Mouse (Mus musculus): ENCODE results near the gene Exoc6b. TPM values are rescaled to one million over a fixed set of nuclear protein-coding genes. Genes with fewer than 3 reads are reported as not detected.
"Not testable (repeated sequence)": the region's sequence is repeated elsewhere in the genome, so short reads cannot be mapped to it uniquely, and the experiment has no call there.

The Exoc6b gene
- 39.0 and 55.3 TPM in 2 replicates for polyA plus RNA-seq (2014; fragmentation: Nextera tagmentation; extraction: Ambion mirVana)

GRCm38 (mm10) chr6:85069023-85069985 is at the start of gene Exoc6b:
Gene Exoc6b, minus strand, starts transcription at chr6:85069513.
- Histone ChIP-seq H3K36me3 (ENCODE audit: control insufficient read depth, insufficient read depth, low read length) (no peaks in the 10 kb centered on the region), H3K4me1 (ENCODE audit: control insufficient read depth, insufficient read depth, low read length) (peaks cover 12% of the 10 kb centered on the region), H3K27ac (ENCODE audit: low read depth, low read length) (peak within 1 kb of the TSS; percentile 85), H3K4me2 (ENCODE audit: low read length) (peak within 1 kb of the TSS; percentile 66), H3K9ac (ENCODE audit: low read length) (peak within 1 kb of the TSS; percentile 92), H3K9me3 (replicated peaks; ENCODE audit: control insufficient read depth, low read length) (no peaks in the 10 kb centered on the region), H3K27me3 (replicated peaks; ENCODE audit: control insufficient read depth, insufficient read depth, low read length) (no peaks in the 10 kb centered on the region), H3K4me3 (ENCODE audit: low read depth, low read length) (peak within 1 kb of the TSS; percentile 91)
- DNase-seq (ENCODE audit: low spot score) = peak; percentile 88
- WGBS = under 1% methylated on average over 58 of the region's 63 CpGs
- peak; percentile 97 for ATAC-seq

GRCm38 (mm10) chr6:85117545-85118511 is 48.5 kb upstream of the Exoc6b start:
- H3K27ac ChIP-seq (ENCODE audit: low read depth, low read length); H3K27me3 ChIP-seq (replicated peaks; ENCODE audit: control insufficient read depth, insufficient read depth, low read length); H3K4me1 ChIP-seq (ENCODE audit: control insufficient read depth, insufficient read depth, low read length); H3K36me3 ChIP-seq (ENCODE audit: control insufficient read depth, insufficient read depth, low read length); H3K9me3 ChIP-seq (replicated peaks; ENCODE audit: control insufficient read depth, low read length); H3K4me3 ChIP-seq (ENCODE audit: low read depth, low read length); H3K9ac ChIP-seq (ENCODE audit: low read length); H3K4me2 ChIP-seq (ENCODE audit: low read length): not testable (repeated sequence)
- 38% methylated on average over 8 of the region's 11 CpGs for WGBS
- peak; percentile 37; the same call in 1 of the 2 replicates for ATAC-seq
- peak; percentile 67 for DNase-seq (ENCODE audit: low spot score)

GRCm38 (mm10) chr6:85105033-85105615 is 35.8 kb upstream of the Exoc6b start:
- Histone ChIP-seq H3K27me3 (replicated peaks; ENCODE audit: control insufficient read depth, insufficient read depth, low read length) (no peaks in the 10 kb centered on the region), H3K9me3 (replicated peaks; ENCODE audit: control insufficient read depth, low read length) (no peaks in the 10 kb centered on the region), H3K4me1 (ENCODE audit: control insufficient read depth, insufficient read depth, low read length) (no peaks in the 10 kb centered on the region), H3K4me2 (ENCODE audit: low read length) (no peak overlapping the region), H3K9ac (ENCODE audit: low read length) (no peak overlapping the region), H3K4me3 (ENCODE audit: low read depth, low read length) (no peak overlapping the region), H3K36me3 (ENCODE audit: control insufficient read depth, insufficient read depth, low read length) (no peaks in the 10 kb centered on the region), H3K27ac (ENCODE audit: low read depth, low read length) (no peak overlapping the region)
- no peak for ATAC-seq
- 86% methylated on average over 10 of the region's 10 CpGs for WGBS
- no peak for DNase-seq (ENCODE audit: low spot score)

- H3K27me3 ChIP-seq (replicated peaks; ENCODE audit: control insufficient read depth, insufficient read depth, low read length) = no peaks in the 10 kb centered on the region
- no peak for DNase-seq (ENCODE audit: low spot score)
- no peak overlapping the region for H3K27ac ChIP-seq (ENCODE audit: low read depth, low read length)
- ATAC-seq = no peak
- H3K4me2 ChIP-seq (ENCODE audit: low read length) = no peak overlapping the region
- H3K36me3 ChIP-seq (ENCODE audit: control insufficient read depth, insufficient read depth, low read length) = no peaks in the 10 kb centered on the region
- H3K4me3 ChIP-seq (ENCODE audit: low read depth, low read length) = no peak overlapping the region
- H3K9ac ChIP-seq (ENCODE audit: low read length) = no peak overlapping the region
- no peaks in the 10 kb centered on the region for H3K4me1 ChIP-seq (ENCODE audit: control insufficient read depth, insufficient read depth, low read length)
- H3K9me3 ChIP-seq (replicated peaks; ENCODE audit: control insufficient read depth, low read length) = no peaks in the 10 kb centered on the region
- WGBS = 88% methylated on average over 3 of the region's 3 CpGs
Measured at GRCm38 (mm10) chr6:85103321-85103720, 34.0 kb upstream of the Exoc6b start.

- no peak overlapping the region for H3K27ac ChIP-seq (ENCODE audit: low read depth, low read length)
- ATAC-seq = no peak
- no peak overlapping the region for H3K4me2 ChIP-seq (ENCODE audit: low read length)
- no peaks in the 10 kb centered on the region for H3K36me3 ChIP-seq (ENCODE audit: control insufficient read depth, insufficient read depth, low read length)
- no peak overlapping the region for H3K9ac ChIP-seq (ENCODE audit: low read length)
- H3K4me3 ChIP-seq (ENCODE audit: low read depth, low read length) = no peak overlapping the region
- no peaks in the 10 kb centered on the region for H3K9me3 ChIP-seq (replicated peaks; ENCODE audit: control insufficient read depth, low read length)
- no peaks in the 10 kb centered on the region for H3K4me1 ChIP-seq (ENCODE audit: control insufficient read depth, insufficient read depth, low read length)
- H3K27me3 ChIP-seq (replicated peaks; ENCODE audit: control insufficient read depth, insufficient read depth, low read length) = no peaks in the 10 kb centered on the region
- DNase-seq (ENCODE audit: low spot score) = no peak
- 69% methylated on average over 2 of the region's 2 CpGs for WGBS
Measured at GRCm38 (mm10) chr6:85096441-85096840, 27.1 kb upstream of the Exoc6b start.

GRCm38 (mm10) chr6:85087425-85087824 is 18.1 kb upstream of the Exoc6b start:
- H3K27me3 ChIP-seq (replicated peaks; ENCODE audit: control insufficient read depth, insufficient read depth, low read length) = no peaks in the 10 kb centered on the region
- no peaks in the 10 kb centered on the region for H3K36me3 ChIP-seq (ENCODE audit: control insufficient read depth, insufficient read depth, low read length)
- 90% methylated on average over 4 of the region's 4 CpGs for WGBS
- no peak for ATAC-seq
- H3K9ac ChIP-seq (ENCODE audit: low read length) = no peak overlapping the region
- H3K9me3 ChIP-seq (replicated peaks; ENCODE audit: control insufficient read depth, low read length) = no peaks in the 10 kb centered on the region
- H3K27ac ChIP-seq (ENCODE audit: low read depth, low read length) = no peak overlapping the region
- no peak overlapping the region for H3K4me2 ChIP-seq (ENCODE audit: low read length)
- no peaks in the 10 kb centered on the region for H3K4me1 ChIP-seq (ENCODE audit: control insufficient read depth, insufficient read depth, low read length)
- no peak overlapping the region for H3K4me3 ChIP-seq (ENCODE audit: low read depth, low read length)
- DNase-seq (ENCODE audit: low spot score) = no peak

GRCm38 (mm10) chr6:85086645-85087044 is 17.3 kb upstream of the Exoc6b start:
- ATAC-seq = no peak
- Histone ChIP-seq H3K4me1 (ENCODE audit: control insufficient read depth, insufficient read depth, low read length) (no peaks in the 10 kb centered on the region), H3K9me3 (replicated peaks; ENCODE audit: control insufficient read depth, low read length) (no peaks in the 10 kb centered on the region), H3K27me3 (replicated peaks; ENCODE audit: control insufficient read depth, insufficient read depth, low read length) (no peaks in the 10 kb centered on the region), H3K27ac (ENCODE audit: low read depth, low read length) (no peak overlapping the region), H3K4me3 (ENCODE audit: low read depth, low read length) (no peak overlapping the region), H3K4me2 (ENCODE audit: low read length) (no peak overlapping the region), H3K36me3 (ENCODE audit: control insufficient read depth, insufficient read depth, low read length) (no peaks in the 10 kb centered on the region), H3K9ac (ENCODE audit: low read length) (no peak overlapping the region)
- 71% methylated on average over 3 of the region's 3 CpGs for WGBS
- no peak for DNase-seq (ENCODE audit: low spot score)

GRCm38 (mm10) chr6:85076179-85076720 is 6.9 kb upstream of the Exoc6b start:
- not testable (repeated sequence) for H3K4me1 ChIP-seq (ENCODE audit: control insufficient read depth, insufficient read depth, low read length); H3K27me3 ChIP-seq (replicated peaks; ENCODE audit: control insufficient read depth, insufficient read depth, low read length); H3K4me2 ChIP-seq (ENCODE audit: low read length); ATAC-seq; H3K27ac ChIP-seq (ENCODE audit: low read depth, low read length); H3K4me3 ChIP-seq (ENCODE audit: low read depth, low read length); DNase-seq (ENCODE audit: low spot score); H3K36me3 ChIP-seq (ENCODE audit: control insufficient read depth, insufficient read depth, low read length); H3K9me3 ChIP-seq (replicated peaks; ENCODE audit: control insufficient read depth, low read length); H3K9ac ChIP-seq (ENCODE audit: low read length)
- 88% methylated on average over 29 of the region's 29 CpGs for WGBS

Measured in forebrain, embryonic 14.5 days (tissue).